Mouse (Mus musculus) gastrocnemius, postnatal 36 days (tissue): ENCODE data around the gene Nat14. TPM values are rescaled to one million over a fixed set of nuclear protein-coding genes. Genes with fewer than 3 reads are reported as not detected.

Experiments
- DNase-seq, 2 experiments: peaks; one replicate each; pipeline ENCODE4 v3.0.0; 2022
- intact Hi-C: fragments of 180-260 bp; cut with DNase I; formaldehyde crosslinking; loops from one replicate; pipeline ENCODE4 v1.15.1; 2025
- total RNA-seq, 2 experiments: library from RNA; stranded (reverse); gene quantifications; 2 replicates each; pipeline ENCODE4 v1.2.3; 2021

The Nat14 gene
- total RNA-seq, 2 experiments from 2014 or later = 2.5 to 3.2 TPM

DNA sequence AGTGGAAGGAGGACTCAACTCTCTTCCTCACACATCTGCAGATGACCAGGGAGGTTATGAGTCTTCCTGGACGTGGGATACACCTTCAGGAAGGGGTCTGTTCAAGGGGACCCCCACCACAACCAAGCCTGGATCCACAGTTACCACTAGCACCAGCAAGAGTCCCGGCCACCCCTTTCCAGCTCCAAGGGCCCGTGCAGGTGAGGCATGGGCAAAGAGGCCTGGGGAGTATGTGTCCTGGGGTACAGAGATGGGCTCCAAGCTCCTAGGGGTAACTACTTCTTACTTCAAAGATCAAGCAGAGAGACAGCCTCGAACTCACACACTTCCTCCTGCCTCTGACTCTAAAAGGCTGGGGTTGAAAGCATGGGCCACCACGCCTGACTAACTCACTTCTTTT is 20.8 kb downstream of the Nat14 start:
- DNase-seq = no peak
- intact Hi-C loops = loop anchor here (1.0 to 2.0 kb wide), 2 partner anchors 22 to 104 kb away; partner anchors contain the start of gene Sbk2

DNA sequence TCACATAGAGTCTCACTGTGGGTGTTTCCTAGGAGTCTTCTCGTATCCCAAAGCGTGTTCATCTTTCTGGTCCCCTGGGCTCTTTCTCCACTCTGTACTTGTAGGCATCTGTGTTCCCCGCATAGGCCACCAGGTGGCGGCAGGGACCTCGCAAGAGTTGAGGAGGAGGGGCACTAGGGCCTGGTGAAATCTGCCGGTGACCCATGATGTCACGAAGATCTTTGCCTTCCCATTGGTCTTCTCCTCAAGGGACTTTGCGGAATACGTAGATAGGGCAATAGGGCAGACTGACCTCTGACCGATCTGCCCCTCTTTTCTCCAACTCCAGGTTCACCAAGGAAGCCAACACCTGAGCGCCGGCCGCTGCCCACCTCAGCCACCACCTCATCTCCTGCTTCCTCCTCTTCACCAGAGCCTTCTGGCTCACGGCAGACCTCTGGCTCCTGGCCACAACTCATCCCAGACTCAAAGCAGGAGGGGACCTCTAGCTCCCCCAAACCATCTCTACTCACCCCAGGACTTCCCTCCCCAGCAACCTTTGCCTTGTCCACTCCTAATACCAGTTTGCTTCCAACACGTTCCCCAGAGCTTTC is 21.5 kb downstream of the Nat14 start:
- intact Hi-C loops = loop anchor here (1.0 to 2.0 kb wide), 2 partner anchors 21 to 103 kb away; partner anchors contain the start of gene Sbk2

DNA sequence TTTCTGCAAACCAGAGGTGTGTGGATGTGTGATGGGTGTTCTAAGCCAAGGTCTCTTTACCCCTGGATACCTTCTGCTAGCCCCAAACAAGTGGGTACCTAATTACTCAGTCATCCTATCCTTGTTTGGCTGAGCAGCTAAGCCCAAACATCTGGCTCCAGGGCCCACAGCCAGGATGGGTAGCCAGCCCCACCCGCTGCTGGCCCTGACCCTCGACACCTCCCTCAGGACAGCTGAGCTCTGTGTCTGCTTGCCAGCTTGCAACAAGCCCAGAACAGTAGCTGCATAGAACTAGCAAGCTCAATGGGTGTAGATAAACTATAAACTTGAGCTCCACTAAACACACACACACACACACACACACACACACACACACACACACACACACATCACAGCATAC is 26.0 kb downstream of the Nat14 start:
- DNase-seq = peak; percentile 74 to 79
- intact Hi-C loops = no loop called here

More for the DNA sequence above, 21.5 kb downstream of the Nat14 start:
- DNase-seq = peak; percentile 88 to 94

DNA sequence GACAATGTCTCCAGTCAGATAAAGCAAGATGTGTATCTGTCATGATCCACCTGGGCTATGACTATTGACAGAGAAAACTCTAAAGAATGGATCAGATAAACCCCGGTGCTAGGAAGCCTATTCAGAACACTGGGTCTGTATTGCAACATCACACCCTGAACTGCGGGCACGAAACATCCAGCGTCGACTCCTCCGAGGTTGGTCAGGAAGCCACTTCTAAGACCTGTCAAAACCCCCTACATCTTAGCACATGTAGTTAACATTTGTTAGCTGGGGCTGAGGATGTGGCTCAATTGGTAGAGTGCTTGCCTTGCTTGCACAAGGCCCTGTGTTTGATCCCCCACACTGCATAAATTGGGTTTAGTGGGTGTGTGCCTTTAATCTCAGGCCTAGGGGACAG is 26.6 kb downstream of the Nat14 start:
- intact Hi-C loops = no loop called here
- no peak for DNase-seq

DNA sequence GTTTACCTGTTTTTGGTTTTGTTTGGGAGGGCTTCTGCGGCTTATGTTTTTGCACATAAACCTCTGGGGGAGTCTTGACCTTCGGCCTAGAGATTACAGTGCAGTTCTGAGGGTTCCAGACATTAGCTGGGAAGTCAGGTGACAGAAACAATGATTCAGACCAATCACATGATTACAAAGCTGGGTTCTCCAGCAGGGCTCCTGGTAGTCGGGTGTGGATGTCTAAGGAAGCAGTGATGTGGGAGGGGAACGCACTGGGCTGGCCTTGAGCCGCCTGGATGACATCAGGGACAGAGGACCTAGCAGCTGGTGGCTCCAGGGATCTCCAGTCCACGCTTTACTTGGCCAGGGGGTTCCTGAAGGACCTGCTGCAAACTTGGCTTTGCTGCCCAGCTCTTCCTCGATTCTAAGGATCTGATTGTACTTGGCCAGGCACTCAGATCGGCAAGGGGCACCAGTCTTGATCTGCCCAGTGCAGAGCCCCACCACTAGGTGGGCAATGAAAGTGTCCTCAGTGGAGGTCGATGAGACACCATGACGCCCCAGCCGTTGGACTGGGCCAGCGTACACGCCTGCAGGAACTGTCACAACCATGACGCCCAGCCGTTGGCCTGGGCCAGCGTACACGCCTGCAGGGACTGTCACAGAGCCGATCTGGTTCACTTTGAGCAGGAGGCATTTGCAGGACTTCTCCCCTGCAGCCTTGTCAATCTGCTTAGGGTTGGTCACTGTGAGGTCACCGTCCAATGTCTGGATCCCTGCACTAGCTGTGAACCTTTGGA is 28.9 kb downstream of the Nat14 start:
- no peak for DNase-seq
- intact Hi-C loops = no loop called here

DNA sequence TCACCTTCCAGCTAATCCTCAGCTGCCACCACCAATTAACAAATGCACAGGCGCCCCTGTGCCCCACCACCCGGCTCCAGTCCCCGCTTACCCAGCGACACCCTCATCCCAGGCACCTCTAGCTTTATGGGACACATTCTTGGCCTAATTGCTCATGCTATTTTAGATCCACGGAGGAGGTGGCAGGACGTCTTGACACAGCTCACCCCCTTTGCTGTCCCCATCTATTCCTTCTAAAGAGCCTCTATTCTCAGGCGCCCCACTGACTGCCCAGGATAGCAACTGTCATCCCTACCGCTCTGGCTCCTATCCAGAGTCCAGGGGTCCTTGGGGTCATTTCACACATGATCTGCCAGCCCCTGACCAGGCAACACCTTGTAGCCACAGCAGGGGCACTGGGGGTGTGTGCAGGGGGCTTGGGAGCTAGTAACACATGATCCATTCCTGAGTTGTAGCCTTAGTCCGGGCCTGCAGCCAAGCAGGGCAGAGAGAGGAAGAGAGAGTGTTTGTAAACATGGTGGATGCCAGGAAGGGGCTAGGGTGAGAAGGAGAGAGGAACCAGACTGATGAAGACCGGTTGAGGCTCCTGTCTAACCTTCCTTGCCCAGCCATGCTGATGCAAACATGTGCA is 32.1 kb downstream of the Nat14 start:
- intact Hi-C loops = no loop called here
- DNase-seq = peak in 1 of 2 experiments; percentile 27

DNA sequence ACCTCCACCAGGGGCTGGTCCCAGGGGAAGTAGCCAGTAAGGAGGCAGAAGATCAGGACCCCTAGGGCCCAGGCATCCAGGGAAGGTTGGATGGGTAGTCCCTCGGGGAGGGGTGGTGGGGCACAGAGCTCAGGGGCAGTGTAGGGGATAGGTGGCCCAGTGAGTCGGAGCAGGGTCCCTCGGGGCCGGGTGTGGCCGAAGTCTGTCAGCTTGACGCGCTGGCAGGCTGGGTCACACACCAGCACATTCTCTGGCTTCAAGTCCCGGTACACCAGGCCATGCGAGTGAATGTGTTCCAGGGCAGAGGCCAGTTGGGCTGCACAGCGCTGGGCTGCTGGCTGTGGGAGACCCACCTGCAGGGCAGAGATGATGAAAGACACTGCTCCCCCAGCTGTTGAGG is 35.5 kb downstream of the Nat14 start:
- no peak for DNase-seq
- intact Hi-C loops = no loop called here

DNA sequence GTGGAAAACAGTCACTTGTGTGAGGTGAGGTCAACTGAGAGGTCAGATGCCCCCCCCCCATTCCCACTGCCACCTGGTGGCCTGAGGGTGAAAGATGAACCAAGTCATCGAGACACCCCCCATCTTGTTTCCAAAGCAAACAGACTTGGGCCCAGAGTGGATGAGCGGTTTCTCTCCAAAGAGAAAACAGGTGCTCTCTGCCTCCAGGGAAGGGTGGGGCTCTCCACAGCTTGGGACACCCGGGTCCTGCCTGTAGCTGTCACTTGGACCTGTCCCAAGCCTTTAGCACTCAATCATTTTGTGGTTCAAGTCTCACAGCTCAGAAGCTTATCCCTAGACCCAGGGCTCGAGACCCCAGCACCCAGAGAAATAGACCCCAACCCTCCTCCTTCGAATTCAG is 41.7 kb downstream of the Nat14 start:
- DNase-seq = no peak
- intact Hi-C loops = no loop called here

DNA sequence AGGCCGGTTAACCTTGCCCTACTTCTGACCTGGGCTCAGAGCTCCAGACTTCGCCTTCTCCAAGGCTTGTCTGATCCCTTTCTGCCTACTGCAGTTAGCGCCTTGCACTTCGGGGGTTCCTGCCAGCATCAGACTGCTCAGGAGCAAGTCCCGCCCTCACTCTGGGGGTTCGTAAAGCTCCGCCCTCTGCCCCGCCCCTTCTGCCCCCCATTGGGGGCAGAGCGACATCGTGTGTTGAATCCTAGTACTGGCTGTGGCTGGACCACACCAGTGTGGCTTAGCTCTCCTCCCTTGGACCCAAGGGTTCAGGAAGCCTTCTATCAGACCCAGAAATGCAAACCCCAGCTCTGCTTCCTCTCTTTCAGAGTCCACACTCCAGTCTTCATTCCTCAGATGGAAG is 42.4 kb downstream of the Nat14 start, which contains the start of gene Sbk2:
Gene Sbk2, minus strand, starts transcription at position 135 of the 400 bp plus-strand sequence.
- DNase-seq = peak; percentile 80 to 86
- intact Hi-C loops = loop anchor here (1.0 kb wide), 1 partner anchor 21 kb away; no protein-coding TSS in a partner anchor

DNA sequence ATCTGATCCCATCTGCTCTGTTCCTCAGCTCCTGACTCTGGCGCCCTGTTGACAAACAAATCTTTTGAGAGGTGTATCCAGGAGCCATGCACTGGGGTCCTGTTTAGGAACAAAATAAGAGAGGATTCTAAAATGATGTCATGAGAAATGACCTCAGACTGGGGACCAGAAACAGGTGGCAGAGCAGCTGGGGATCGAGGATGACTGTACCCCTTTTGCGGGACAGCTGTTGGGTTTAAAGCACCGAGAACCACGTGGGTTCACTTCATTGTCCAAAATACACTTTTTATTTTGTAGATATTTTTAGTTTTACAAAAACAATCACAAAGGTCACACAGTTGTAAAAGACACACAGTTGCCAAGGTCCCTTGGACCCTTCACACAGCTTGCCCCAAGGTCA is 43.2 kb downstream of the Nat14 start:
- intact Hi-C loops = loop anchor here (1.0 kb wide), 1 partner anchor 22 kb away; no protein-coding TSS in a partner anchor
- no peak for DNase-seq

DNA sequence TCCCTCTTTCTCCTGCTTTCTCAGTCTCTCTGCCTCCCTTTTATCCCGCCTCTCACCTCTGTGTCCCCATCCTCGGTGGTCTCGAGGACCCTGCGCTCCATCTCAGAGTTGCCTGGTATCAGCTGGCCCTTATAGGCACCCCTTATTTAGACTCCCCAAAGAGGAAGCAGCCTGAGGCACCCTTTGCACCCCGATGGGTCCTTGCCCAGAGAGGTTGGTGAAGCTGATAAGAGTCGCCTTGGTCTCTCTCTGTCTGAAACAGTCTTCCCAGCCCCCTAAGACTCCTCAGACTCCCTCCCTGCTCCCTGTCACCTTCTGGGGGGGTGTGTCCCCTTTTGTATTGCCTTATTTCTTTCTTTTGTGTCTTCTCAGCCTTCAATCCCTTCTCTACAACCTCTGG is 49.2 kb downstream of the Nat14 start, which contains the start of gene Sbk3:
Gene Sbk3, minus strand, starts transcription at position 101 of the 400 bp plus-strand sequence.
- DNase-seq = no peak
- intact Hi-C loops = no loop called here

DNA sequence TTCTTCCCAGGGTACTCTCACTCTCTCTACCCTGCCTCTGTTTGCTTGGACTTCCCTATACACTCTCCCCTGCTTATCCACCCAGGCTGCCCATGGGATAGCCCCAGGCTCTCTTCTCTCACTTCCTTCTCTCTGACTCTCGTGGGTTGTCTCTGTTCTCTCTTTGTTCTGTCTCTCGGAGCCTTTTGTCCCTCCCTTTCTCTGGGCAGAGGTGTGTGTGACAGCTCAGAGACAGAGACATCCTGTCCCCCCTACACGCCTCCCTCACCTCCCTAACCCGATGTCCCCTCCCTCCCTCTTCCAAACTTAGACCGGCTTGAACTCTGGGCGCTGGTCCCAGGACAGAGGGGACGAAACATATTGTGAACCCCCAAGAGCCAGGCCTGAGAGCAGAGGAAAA is 49.9 kb downstream of the Nat14 start:
- intact Hi-C loops = no loop called here
- DNase-seq = no peak

DNA sequence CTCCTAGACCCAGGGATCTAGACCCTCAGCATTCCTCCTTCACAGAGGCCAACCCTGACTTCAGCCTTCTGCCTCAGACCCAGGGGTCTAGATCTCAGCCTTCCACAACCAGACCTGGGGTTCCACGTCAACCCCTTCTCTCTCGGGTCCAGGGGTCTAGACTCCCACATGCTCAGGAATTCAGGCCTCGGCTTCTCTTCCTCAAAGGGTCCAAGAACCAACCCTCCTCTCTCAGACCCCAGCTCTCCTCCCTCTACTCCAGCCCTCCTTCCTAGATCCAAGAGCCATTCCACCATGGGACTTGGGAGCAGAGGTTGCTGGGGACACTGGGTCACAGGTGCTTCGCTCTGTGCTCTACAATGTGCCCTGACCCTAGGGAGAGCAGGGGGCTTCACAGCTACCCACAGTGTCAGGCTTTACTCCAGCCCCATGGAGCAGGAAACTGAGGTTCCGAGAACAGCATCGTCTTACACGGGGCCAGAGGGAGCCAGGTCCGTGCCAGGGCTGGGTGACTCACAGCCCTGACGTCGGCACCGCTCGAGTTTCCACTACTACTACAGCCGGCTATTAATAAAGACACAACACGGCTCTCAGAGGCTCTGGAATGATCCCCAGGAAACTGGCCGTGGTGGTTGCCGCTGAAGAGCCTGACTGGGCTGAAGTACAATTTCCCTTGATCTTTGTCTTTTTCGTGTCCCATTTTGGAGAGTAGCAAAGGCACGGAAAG is 50.7 kb downstream of the Nat14 start:
- intact Hi-C loops = no loop called here
- peak; percentile 68 to 71 for DNase-seq

Other genes with a start within 250 kb of the Nat14 start
- 10 to 100 TPM; 22.4 to 24.9 TPM for gene Hspbp1, start 237.0 kb upstream of the Nat14 start, total RNA-seq
- 1 to 10 TPM in 1 of 2 experiments, under 1 TPM in 1; 0.54 to 1.6 TPM for gene Brsk1, start 231.4 kb upstream of the Nat14 start, total RNA-seq
- gene Tmem150b, start 196.8 kb upstream of the Nat14 start, total RNA-seq = not detected
- gene Kmt5c, start 181.9 kb upstream of the Nat14 start, total RNA-seq = 10 to 100 TPM in 1 of 2 experiments, 1 to 10 TPM in 1; 9.7 to 10.5 TPM
- 1 to 10 TPM; 1.4 to 1.9 TPM for gene Cox6b2, start 168.9 kb upstream of the Nat14 start, total RNA-seq
- gene Fam71e2, start 150.7 kb upstream of the Nat14 start, total RNA-seq = not detected
- not detected for gene Il11, start 139.2 kb upstream of the Nat14 start, total RNA-seq
- not detected for gene Tmem190, start 139.1 kb upstream of the Nat14 start, total RNA-seq
- 1 to 10 TPM; 7.9 to 9.5 TPM for gene Tmem238, start 132.4 kb upstream of the Nat14 start, total RNA-seq
- 100 to 1,000 TPM; 431 to 514 TPM for gene Rpl28, start 129.2 kb upstream of the Nat14 start, total RNA-seq
- 10 to 100 TPM; 70.3 to 83.7 TPM for gene Ube2s, start 109.4 kb upstream of the Nat14 start, total RNA-seq
- gene Shisa7, start 77.3 kb upstream of the Nat14 start, total RNA-seq = not detected
- 1 to 10 TPM; 3.6 to 3.8 TPM for gene Isoc2b, start 51.8 kb upstream of the Nat14 start, total RNA-seq
- 10 to 100 TPM; 21.0 to 28.3 TPM for gene Isoc2a, start 44.9 kb upstream of the Nat14 start, total RNA-seq
- under 1 TPM; 0.20 TPM for gene Gm36210, start 15.5 kb upstream of the Nat14 start, total RNA-seq
- 1 to 10 TPM; 8.9 TPM for gene Zfp628, start 6.8 kb upstream of the Nat14 start, total RNA-seq
- gene Ssc5d, start 3.8 kb downstream of the Nat14 start, total RNA-seq = 10 to 100 TPM in 1 of 2 experiments, 1 to 10 TPM in 1; 8.8 to 11.1 TPM
- 10 to 100 TPM; 30.5 to 35.8 TPM for gene Sbk2, start 42.4 kb downstream of the Nat14 start, total RNA-seq
- 1 to 10 TPM; 1.6 to 1.7 TPM for gene Sbk3, start 49.1 kb downstream of the Nat14 start, total RNA-seq
- gene Zfp579, start 74.1 kb downstream of the Nat14 start, total RNA-seq = 1 to 10 TPM; 7.8 to 9.5 TPM
- 1 to 10 TPM; 6.9 TPM for gene Zfp524, start 92.4 kb downstream of the Nat14 start, total RNA-seq
- gene Fiz1, start 92.7 kb downstream of the Nat14 start, total RNA-seq = 10 to 100 TPM; 20.7 to 22.7 TPM
- not detected for gene Gm44973, start 93.5 kb downstream of the Nat14 start, total RNA-seq
- 10 to 100 TPM; 11.0 to 13.0 TPM for gene Zfp865, start 98.3 kb downstream of the Nat14 start, total RNA-seq
- under 1 TPM in 1 of 2 experiments, not detected in 1; 0.20 TPM for gene Ccdc106, start 98.5 kb downstream of the Nat14 start, total RNA-seq
- gene 4632433K11Rik, start 112.1 kb downstream of the Nat14 start, total RNA-seq = under 1 TPM in 1 of 2 experiments, not detected in 1; 0.42 TPM
- gene Zfp784, start 116.4 kb downstream of the Nat14 start, total RNA-seq = 1 to 10 TPM; 2.2 to 3.9 TPM
- 1 to 10 TPM; 2.9 to 3.3 TPM for gene Zfp580, start 129.5 kb downstream of the Nat14 start, total RNA-seq
- gene U2af2, start 140.1 kb downstream of the Nat14 start, total RNA-seq = 10 to 100 TPM; 38.0 to 48.3 TPM
- gene Epn1, start 158.2 kb downstream of the Nat14 start, total RNA-seq = 100 to 1,000 TPM; 149 to 152 TPM
- not detected for gene Rfpl4, start 194.9 kb downstream of the Nat14 start, total RNA-seq
- gene Rasl2-9, start 203.9 kb downstream of the Nat14 start, total RNA-seq = 1 to 10 TPM; 2.0 to 2.2 TPM
- not detected for gene Vmn1r55, start 227.6 kb downstream of the Nat14 start, total RNA-seq